Mouse (Mus musculus) activated CD4-positive, CD25-positive, alpha-beta regulatory T cell, adult 4 months (primary cell): ENCODE data around the gene Htr1f. TPM values are rescaled to one million over a fixed set of nuclear protein-coding genes. Genes with fewer than 3 reads are reported as not detected.

Source experiments
- ATAC-seq: one replicate; pipeline ENCODE4 v1.8.0; 2017
- polyA plus RNA-seq, 2 experiments: library from polyadenylated mRNA; unstranded; fragments of 100-300 nt; shearing (Covaris generic); gene quantifications; one replicate each; pipeline ENCODE4 v1.2.1; 2017

Htr1f gene
- polyA plus RNA-seq, 2 experiments from 2014 or later = not detected

GRCm38 (mm10) chr16:64961690-64962089 lies 144.0 kb downstream of the Htr1f start:
- ATAC-seq = peak; percentile 93

DNA sequence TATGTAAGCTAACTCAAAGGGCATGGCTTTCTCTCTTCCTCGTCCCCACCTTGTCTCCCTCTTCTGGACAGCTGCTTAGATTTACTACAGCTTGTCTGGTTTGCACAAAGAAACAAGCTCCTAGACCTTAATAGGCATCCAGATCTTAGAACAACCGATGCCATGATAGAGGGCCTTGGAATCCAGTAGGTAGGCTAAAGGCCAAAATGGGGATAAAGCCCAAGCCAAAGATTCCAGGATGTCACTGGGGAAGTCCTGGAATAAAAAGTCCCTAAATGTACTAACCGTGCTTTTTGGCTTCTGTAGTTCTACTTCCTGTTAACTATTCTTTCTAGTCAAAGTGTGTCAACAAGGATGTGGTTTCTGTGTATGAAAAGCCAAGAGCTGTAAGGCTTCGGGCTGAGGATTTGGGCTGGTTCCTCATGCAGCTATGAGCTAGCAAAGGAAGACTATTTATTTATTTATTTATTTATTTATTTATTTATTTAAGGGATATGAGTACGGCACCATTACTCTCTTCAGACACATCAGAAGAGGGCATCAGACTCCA lies 163.9 kb downstream of the Htr1f start:
- peak; percentile 99 for ATAC-seq

DNA sequence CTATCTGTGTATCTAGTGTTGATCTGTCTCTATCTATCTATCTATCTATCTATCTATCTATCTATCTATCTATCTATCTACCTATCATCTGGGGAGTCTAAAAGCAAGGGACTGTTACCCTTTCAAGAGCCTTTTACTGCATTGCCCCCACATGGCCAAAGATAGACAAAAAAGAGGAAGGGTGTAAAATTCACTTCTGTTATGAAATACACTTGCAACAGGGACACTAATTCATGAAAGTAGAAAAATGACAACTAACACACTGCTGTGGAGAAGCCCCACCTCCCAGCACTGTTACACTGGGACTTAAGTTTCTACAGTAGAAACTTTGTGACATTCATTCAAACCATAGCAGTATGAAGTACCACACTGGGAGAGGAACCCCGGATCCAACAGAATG lies 170.9 kb downstream of the Htr1f start:
- no peak for ATAC-seq

DNA sequence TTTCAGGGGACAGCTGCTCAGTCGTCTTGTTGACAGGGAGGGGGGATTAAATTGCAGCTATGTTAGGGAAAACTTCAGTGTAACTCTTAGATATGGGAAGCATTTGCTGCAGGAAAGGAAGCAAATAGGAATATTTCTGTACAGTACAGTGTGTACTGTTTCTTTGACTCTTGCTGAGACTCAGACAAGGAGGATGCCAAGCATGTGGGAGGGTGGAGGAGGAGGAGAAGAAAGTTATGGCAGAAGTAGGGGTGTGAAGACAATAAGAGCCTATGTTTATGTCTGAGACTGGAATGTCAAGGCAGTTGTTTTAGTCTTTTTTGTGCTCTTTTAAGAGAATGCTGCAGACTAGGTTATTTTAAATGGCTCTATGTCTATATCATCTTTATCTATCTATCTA lies 171.6 kb downstream of the Htr1f start:
- no peak for ATAC-seq

DNA sequence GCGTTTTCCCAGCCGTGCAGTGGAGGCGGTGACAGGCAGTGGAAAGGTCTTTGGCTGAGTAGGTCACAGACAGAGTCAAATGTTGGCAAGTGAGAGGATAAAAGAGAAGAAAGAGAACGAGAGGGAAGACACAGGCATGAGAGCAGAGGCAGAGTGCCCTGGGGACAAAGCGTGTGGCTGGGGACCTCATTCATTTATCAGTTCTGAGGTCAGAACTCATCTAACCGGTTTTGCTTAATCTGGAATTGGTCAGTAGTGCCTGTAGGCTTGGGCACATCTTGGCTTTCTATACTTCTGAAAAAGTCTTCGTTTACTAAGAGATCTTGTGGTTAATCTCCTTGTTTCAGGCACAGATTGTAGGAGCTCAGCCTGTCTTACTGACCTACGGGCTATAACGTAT lies 182.2 kb downstream of the Htr1f start:
- no peak for ATAC-seq

DNA sequence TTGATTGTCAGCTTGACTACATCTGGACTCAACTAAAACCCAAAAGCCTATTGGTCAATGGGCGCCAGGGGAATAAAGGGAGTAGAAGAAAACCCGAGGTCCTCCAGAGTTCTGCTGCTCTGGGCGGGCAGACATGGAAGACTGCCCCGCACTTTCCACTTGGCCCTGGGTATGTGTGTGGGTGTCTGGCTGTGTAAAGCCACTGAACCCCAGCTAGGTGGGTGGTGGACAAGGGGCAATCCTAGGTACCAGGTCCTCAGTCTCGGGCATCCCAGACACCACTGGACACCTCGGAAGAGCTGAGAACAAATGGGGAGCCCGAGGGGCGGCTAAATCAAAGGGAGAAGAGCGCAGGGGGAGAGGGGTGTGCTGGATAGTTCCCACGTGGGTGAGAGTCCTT lies 196.9 kb downstream of the Htr1f start:
- no peak for ATAC-seq

- ATAC-seq = peak; percentile 66
These were observed 198.5 kb downstream of the Htr1f start for GRCm38 (mm10) chr16:64907112-64907511.

DNA sequence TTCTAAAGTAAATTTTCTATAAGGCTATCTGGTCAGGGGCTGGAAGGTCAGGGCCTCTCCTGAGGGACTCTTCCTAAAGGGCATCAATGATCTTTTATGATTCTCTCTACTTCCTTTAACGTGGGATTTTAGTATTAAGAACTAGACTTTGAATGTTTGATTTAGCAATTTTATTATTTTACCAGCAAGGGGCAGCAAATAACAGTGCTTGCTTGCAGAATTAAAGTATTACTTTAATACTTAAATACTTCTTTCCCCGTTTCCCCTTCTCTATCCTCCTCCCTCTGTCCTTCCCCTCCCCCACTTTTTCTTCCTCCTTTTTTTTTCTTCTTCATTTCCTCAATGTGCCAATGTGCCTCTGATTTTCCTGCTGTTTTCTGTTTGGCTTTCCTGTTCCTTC lies 202.3 kb downstream of the Htr1f start:
- no peak for ATAC-seq

GRCm38 (mm10) chr16:64899084-64899483 lies 206.6 kb downstream of the Htr1f start:
- ATAC-seq = peak; percentile 83

- ATAC-seq = no peak
These were observed 216.2 kb downstream of the Htr1f start for GRCm38 (mm10) chr16:64889496-64889895.

- ATAC-seq = no peak
These were observed 220.1 kb downstream of the Htr1f start for GRCm38 (mm10) chr16:64885547-64885946.

DNA sequence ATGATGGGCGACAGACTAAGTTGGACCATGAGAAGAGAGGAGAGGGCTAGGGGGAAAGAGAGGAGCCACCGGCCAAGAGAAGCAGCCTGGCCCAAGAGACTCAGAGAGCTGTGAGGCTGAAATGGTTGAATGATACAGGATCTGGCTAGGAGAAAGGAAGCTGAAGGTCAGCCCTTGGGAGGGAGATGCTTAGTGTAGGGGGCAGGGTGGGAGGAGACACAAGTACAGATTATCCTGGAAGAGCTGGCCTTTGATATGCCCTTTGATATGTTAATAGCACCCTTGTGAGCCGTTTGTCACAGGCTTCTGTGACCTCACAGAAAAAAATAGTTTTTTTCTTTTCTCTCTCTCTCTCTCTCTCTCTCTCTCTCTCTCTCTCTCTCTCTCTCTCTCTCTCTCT lies 220.5 kb downstream of the Htr1f start:
- no peak for ATAC-seq

GRCm38 (mm10) chr16:64884420-64884838 lies 221.2 kb downstream of the Htr1f start:
- no peak for ATAC-seq

GRCm38 (mm10) chr16:64883896-64884295 lies 221.8 kb downstream of the Htr1f start:
- no peak for ATAC-seq

GRCm38 (mm10) chr16:64881442-64881841 lies 224.2 kb downstream of the Htr1f start:
- no peak for ATAC-seq

- no peak for ATAC-seq
These were observed 224.7 kb downstream of the Htr1f start for GRCm38 (mm10) chr16:64880986-64881385.

DNA sequence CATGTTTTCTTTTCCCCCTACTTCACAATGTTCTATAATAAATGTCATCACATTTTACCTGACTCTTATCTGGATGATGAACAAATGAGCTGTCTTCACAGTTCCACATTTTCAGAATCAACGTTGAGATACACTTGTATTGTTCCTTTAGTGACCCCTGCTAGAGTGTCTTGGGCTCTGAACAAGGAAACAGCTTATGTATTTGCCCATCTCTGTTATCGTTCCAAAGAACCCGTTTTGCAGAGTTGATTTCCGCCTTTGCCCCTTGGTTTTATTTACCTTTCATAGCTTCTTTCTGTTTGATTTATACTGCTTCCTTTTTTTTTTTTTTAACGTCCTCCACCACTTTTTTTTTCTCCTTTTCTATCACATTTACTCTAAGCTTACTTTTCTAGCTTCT lies 225.9 kb downstream of the Htr1f start:
- no peak for ATAC-seq

DNA sequence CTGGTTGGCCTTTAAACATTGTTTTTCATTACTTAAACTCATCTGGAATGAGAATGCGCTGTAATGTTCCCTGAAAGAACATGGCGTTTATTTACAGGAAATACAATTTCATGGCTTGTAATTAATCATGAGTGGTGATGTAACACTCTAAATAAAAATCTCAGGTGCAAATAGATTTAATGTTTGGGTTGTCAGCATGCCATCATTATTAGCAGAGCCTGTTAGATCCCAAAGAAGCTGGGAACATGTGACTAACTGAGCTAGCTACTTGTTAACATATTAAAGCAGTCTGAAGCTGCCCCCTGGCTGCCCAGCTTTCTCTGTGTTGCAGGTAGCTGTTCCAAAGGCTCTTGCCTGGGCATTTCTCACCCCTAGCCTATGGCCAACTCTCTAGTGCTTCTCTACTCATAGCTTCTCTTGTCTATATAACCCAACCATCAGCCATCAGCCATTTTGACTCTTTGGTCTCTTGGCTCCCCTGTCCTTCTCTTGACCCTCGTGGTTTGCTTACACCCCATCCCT lies 227.0 kb downstream of the Htr1f start:
- ATAC-seq = no peak

DNA sequence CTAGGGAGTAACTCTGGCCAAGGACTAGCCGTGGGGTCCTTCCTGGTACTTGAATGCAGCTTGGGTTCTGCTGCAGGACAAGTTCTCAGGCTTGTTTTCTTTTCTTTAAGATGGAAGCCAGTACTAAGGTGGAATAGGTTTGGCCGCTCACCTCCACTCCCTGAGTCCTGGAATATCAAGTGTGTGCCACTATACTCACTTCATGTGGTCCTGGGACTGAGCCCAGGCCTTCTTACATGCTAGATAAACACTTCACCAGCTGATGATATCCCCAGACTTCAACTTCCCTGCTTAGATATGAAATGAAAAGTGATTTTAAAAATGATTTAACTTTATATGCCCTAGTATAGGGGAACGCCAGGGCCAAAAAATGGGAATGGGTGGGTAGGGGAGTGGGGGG lies 228.3 kb downstream of the Htr1f start:
- ATAC-seq = no peak

DNA sequence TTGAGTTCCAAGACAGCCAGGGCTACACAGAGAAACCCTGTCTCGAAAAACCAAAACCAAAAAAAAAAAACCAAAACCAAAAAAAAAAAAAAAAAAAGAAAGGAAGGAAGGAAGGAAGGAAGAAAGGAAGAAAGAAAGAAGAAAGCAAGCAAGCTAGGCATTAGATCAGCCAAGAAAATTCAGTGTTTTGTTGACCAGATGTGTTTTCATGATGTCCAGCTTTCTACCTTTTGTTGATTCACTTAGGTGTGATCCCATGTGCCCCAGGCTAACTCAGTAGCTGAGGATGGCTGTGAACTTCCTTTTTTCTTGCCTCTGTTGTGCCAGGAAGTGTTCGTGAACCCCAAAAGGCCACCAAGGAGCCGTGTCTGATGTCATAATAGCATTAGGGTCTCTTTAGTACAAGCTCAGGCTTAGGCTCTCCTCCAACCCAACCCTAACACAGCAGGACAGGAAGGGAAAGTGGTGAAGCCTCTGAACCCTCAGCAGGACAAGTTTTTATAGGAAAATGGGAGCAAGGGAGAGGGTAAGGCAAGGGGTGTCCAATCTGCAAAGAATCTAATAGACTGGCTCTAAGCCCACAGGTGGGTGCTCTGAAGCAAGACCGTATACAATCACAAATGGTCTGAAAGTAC lies 228.9 kb downstream of the Htr1f start:
- no peak for ATAC-seq

DNA sequence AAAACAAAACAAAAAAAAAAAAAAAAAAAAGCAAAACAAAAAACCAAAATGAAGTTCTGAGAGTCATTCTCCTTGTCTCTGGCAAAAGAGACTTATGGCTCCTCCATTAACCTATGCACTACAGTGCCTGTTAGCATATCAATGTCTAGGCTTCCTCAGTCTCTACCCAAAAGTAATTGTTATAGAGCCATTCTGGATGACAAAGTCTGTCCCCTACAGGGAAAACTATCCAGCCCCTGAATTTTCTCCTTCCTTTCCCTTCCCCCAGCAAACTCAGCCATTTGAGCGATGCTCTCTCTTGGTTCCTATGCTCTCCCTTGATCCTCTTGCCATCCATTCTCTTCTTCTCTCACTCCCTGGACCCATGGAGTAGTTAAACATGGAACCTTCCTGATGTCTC lies 229.8 kb downstream of the Htr1f start:
- no peak for ATAC-seq

DNA sequence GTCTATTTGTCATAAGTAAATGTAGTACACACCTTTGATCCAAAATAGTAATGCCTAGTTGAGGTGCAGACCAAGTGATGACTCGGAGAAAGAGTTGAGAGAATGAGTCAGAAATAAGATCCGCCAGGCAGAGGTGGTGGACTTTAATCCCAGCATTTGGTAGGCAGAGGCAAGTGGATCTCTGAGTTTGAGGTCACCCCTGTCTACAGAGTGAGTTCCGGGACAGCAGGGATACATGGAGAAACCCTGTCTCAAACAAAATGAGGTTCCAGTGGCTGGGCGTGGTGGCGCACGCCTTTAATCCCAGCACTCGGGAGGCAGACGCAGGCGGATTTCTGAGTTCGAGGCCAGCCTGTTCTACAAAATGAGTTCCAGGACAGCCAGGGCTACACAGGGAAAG lies 230.3 kb downstream of the Htr1f start:
- no peak for ATAC-seq
